35 mouse cellular contexts compared by ENCODE assay signal in genomic region chr3:15345606-15346005, GRCm38 (mm10). TPM values are rescaled to one million over a fixed set of nuclear protein-coding genes. Genes with fewer than 3 reads are reported as not detected.
"Had no signal": no experiment of that assay in that cellular context is flagged by ENCODE, and none has a peak within 500 bp of the region (broad histone marks: within the 10 kb centered on the region; RNA-seq: fewer than 3 reads in every experiment).

No protein-coding gene starts in this region.

RNA-seq across cellular contexts. Expression of gene Gm9733, which starts 13.5 kb away (rescaled TPM):
- total RNA-seq: heart, postnatal 10 days; heart, postnatal 14 days; heart, postnatal 25 days; heart, postnatal 36 days; heart, postnatal 4 days; hematopoietic stem cell, adult 5-6 weeks; hindbrain, postnatal 0 days; layer of hippocampus, adult 18-20 months; layer of hippocampus, adult 2 months; layer of hippocampus, adult 8-10 months; layer of hippocampus, postnatal 10 days; layer of hippocampus, postnatal 14 days; layer of hippocampus, postnatal 25 days; layer of hippocampus, postnatal 36 days had no signal
- polyA plus RNA-seq: heart, embryonic 10.5 days; heart, embryonic 11.5 days; heart, embryonic 12.5 days; heart, embryonic 13.5 days; heart, embryonic 14.5 days; heart, embryonic 15.5 days; heart, embryonic 16.5 days; hindbrain, embryonic 10.5 days; hindbrain, embryonic 11.5 days; hindbrain, embryonic 12.5 days; hindbrain, embryonic 13.5 days; hindbrain, embryonic 14.5 days; hindbrain, embryonic 15.5 days; hindbrain, embryonic 16.5 days; hindbrain, postnatal 0 days; intestine, embryonic 14.5 days; intestine, embryonic 15.5 days; intestine, postnatal 0 days; kidney, embryonic 14.5 days; kidney, embryonic 15.5 days; kidney, embryonic 16.5 days; large intestine, adult 2 months had no signal
